Mouse (Mus musculus) liver, postnatal 0 days (tissue): Measurements from ENCODE around the gene Sppl3. TPM values are rescaled to one million over a fixed set of nuclear protein-coding genes. Genes with fewer than 3 reads are reported as not detected.

Source experiments
- ATAC-seq: fragments of 200-750 bp; cut with Nextera tagmentation; 2 replicates; pipeline ENCODE4 v1.8.0; 2017; ENCODE audit warnings: mild to moderate bottlenecking, moderate library complexity
- DNase-seq: peaks from one replicate; pipeline ENCODE4 v3.0.0-alpha.2; 2016
- H3K27ac ChIP-seq: fragments of 300-500 bp; sonication (generic); 2 replicates; pipeline ENCODE4 v1.5.1; 2014; ENCODE audit warnings: antibody characterized with exemption, moderate library complexity, mild to moderate bottlenecking, low read depth
- H3K27me3 ChIP-seq: fragments of 300-500 bp; sonication (generic); 2 replicates; pipeline ENCODE4 v1.6.1; 2014; ENCODE audit warnings: low read length, control low read depth, mixed read lengths; ENCODE audit not compliant: insufficient read depth
- H3K36me3 ChIP-seq: fragments of 300-500 bp; sonication (generic); replicated peaks from 2 replicates; pipeline ENCODE4 v1.6.1; 2014; ENCODE audit warnings: mild to moderate bottlenecking, control low read depth, low read length, moderate library complexity, mixed read lengths; ENCODE audit not compliant: insufficient read depth
- H3K4me1 ChIP-seq: fragments of 300-500 bp; sonication (generic); 2 replicates; pipeline ENCODE4 v1.6.1; 2014; ENCODE audit warnings: antibody characterized with exemption, mild to moderate bottlenecking, control low read depth; ENCODE audit not compliant: insufficient read depth
- H3K4me2 ChIP-seq: fragments of 300-500 bp; sonication (generic); 2 replicates; pipeline ENCODE4 v1.6.1; 2014; ENCODE audit warnings: low read depth, mild to moderate bottlenecking, low read length, moderate library complexity, mixed read lengths
- H3K4me3 ChIP-seq: fragments of 300-500 bp; sonication (generic); 2 replicates; pipeline ENCODE4 v1.5.1; 2014; ENCODE audit warnings: low read depth, low read length
- H3K9ac ChIP-seq: fragments of 300-500 bp; sonication (generic); replicated peaks from 2 replicates; pipeline ENCODE4 v1.6.1; 2014; ENCODE audit warnings: mild to moderate bottlenecking, moderate library complexity
- H3K9me3 ChIP-seq: fragments of 300-500 bp; sonication (generic); 2 replicates; pipeline ENCODE4 v1.6.1; 2016; ENCODE audit warnings: mild to moderate bottlenecking, control low read depth, low read length, mixed read lengths
- CTCF ChIP-seq: sonication (generic); IDR thresholded peaks from 2 replicates; pipeline ENCODE4 v1.5.1; 2016; ENCODE audit warnings: antibody characterized with exemption, low read depth
- EP300 ChIP-seq: IDR thresholded peaks from 2 replicates; pipeline ENCODE4 v1.6.1; 2016; ENCODE audit warnings: antibody characterized with exemption, low read depth, mild to moderate bottlenecking
- WGBS: fragments of 180-500 bp; shearing (Covaris S2); extraction: QIAGEN DNeasy Blood & Tissue Kit; methylation state at CpG from one replicate; pipeline ENCODE4 v1.1.7; 2014; ENCODE audit not compliant: insufficient replicate concordance; 5-methylcytosine and 5-hydroxymethylcytosine counted together
- polyA plus RNA-seq: library from polyadenylated mRNA; unstranded; fragments of >200 nt; fragmentation: Nextera tagmentation; extraction: Ambion mirVana; gene quantifications from 2 replicates; pipeline ENCODE4 v1.2.1, GENCODE M21; 2015

Sppl3 gene
- polyA plus RNA-seq, 1 experiment from 2014 or later = 9.2 TPM

- WGBS = 89% methylated on average over 5 of the region's 5 CpGs
- H3K4me1 ChIP-seq = 0 out of 2 replicates have a peak, but pooled peaks cover 6% of the 10 kb centered on the region
- no peaks in the 10 kb centered on the region for H3K9me3 ChIP-seq
- ATAC-seq = no peak
- H3K4me2 ChIP-seq = no peak overlapping the region
- H3K4me3 ChIP-seq = no peak overlapping the region
- H3K27ac ChIP-seq = no peak overlapping the region
- TF ChIP-seq CTCF = no peak
- no peak for TF ChIP-seq EP300
- no peak for DNase-seq
- H3K27me3 ChIP-seq = no peaks in the 10 kb centered on the region
- H3K9ac ChIP-seq = no peak overlapping the region
- H3K36me3 ChIP-seq = peaks cover 34% of the 10 kb centered on the region
These were observed 70.7 kb downstream of the Sppl3 start for GRCm38 (mm10) chr5:115081636-115082035.

GRCm38 (mm10) chr5:115083492-115083891 lies 72.6 kb downstream of the Sppl3 start:
- H3K36me3 ChIP-seq = peaks cover 48% of the 10 kb centered on the region

DNA sequence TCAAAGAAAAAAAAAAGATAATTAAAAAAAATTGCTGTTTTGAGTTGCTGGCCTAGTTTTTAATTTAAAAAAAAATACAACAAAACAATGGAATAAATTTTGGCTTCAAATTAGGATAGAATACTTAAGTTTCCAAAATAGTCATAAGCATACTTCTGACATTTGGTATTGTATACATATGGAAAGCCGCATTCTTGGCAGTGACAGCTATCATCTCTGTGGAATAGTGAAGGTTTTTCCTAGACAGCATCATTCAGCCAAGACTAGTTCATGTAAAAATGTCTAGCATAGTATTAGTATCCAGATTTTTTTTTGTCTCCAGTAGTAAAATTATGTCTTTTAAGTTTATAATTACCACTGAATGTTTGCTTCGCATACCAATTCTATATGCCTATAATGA lies 74.7 kb downstream of the Sppl3 start:
- peaks cover 67% of the 10 kb centered on the region for H3K36me3 ChIP-seq
- H3K27me3 ChIP-seq = no peaks in the 10 kb centered on the region
- TF ChIP-seq EP300 (no peak), CTCF (no peak)
- ATAC-seq = no peak
- 92% methylated on average over 2 of the region's 2 CpGs for WGBS
- DNase-seq = no peak
- H3K4me3 ChIP-seq = no peak overlapping the region
- no peak overlapping the region for H3K4me2 ChIP-seq
- H3K27ac ChIP-seq = no peak overlapping the region
- H3K9ac ChIP-seq = no peak overlapping the region
- H3K4me1 ChIP-seq = 0 out of 2 replicates have a peak, but pooled peaks cover 3% of the 10 kb centered on the region
- no peaks in the 10 kb centered on the region for H3K9me3 ChIP-seq

More at GRCm38 (mm10) chr5:115083492-115083891, 72.6 kb downstream of the Sppl3 start:
- Histone ChIP-seq H3K4me3 (no peak overlapping the region), H3K27me3 (no peaks in the 10 kb centered on the region), H3K9ac (no peak overlapping the region), H3K4me1 (0 out of 2 replicates have a peak, but pooled peaks cover 6% of the 10 kb centered on the region), H3K9me3 (no peaks in the 10 kb centered on the region), H3K27ac (no peak overlapping the region), H3K4me2 (no peak overlapping the region)
- WGBS = 70% methylated on average over 6 of the region's 6 CpGs
- TF ChIP-seq CTCF = no peak
- TF ChIP-seq EP300 = no peak
- DNase-seq (no peak), ATAC-seq (no peak)

GRCm38 (mm10) chr5:115089592-115090268 lies 78.8 kb downstream of the Sppl3 start:
- peaks cover 66% of the 10 kb centered on the region for H3K36me3 ChIP-seq
- ATAC-seq (no peak), DNase-seq (no peak)
- no peak overlapping the region for H3K27ac ChIP-seq
- H3K9me3 ChIP-seq = no peaks in the 10 kb centered on the region
- no peak overlapping the region for H3K4me3 ChIP-seq
- no peak overlapping the region for H3K4me2 ChIP-seq
- no peaks in the 10 kb centered on the region for H3K27me3 ChIP-seq
- H3K4me1 ChIP-seq = no peaks in the 10 kb centered on the region
- TF ChIP-seq CTCF = peak; percentile 20; the same call in 1 of the 2 replicates
- TF ChIP-seq EP300 = no peak
- 97% methylated on average over 5 of the region's 5 CpGs for WGBS
- no peak overlapping the region for H3K9ac ChIP-seq

DNA sequence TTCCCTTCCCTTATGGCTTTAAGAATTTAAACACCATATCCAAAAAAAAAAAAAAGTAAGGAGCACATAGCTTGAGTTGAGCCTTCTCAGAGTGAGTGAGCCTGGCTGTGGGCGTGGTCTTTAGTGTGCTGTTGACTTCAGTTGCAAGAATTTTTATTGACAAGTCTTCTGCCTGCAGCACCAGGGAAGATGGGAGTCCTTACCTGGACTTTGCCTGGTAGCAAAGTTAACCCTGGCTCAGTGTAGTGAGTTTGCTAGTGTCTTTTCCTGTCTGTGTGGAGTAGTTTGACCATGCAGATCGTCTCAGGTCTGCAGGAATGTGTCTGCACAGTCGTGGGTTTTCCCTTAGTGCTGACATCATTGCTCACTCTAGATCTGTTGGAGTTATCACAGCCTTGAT lies 80.1 kb downstream of the Sppl3 start:
- DNase-seq (no peak), ATAC-seq (no peak)
- TF ChIP-seq CTCF (no peak), EP300 (no peak)
- Histone ChIP-seq H3K4me1 (no peaks in the 10 kb centered on the region), H3K36me3 (peaks cover 70% of the 10 kb centered on the region), H3K9ac (no peak overlapping the region), H3K27me3 (no peaks in the 10 kb centered on the region), H3K27ac (no peak overlapping the region), H3K4me3 (no peak overlapping the region), H3K9me3 (no peaks in the 10 kb centered on the region), H3K4me2 (no peak overlapping the region)
- 64% methylated on average over 3 of the region's 3 CpGs for WGBS

GRCm38 (mm10) chr5:115091776-115092175 lies 80.8 kb downstream of the Sppl3 start:
- H3K36me3 ChIP-seq = peaks cover 70% of the 10 kb centered on the region
- DNase-seq = no peak

More at GRCm38 (mm10) chr5:115091776-115092175, 80.8 kb downstream of the Sppl3 start:
- H3K4me2 ChIP-seq = no peak overlapping the region
- H3K4me3 ChIP-seq = no peak overlapping the region
- no peak for TF ChIP-seq EP300
- no peak for TF ChIP-seq CTCF
- no peak overlapping the region for H3K27ac ChIP-seq
- no peaks in the 10 kb centered on the region for H3K27me3 ChIP-seq
- ATAC-seq = no peak
- WGBS = 86% methylated on average over 6 of the region's 6 CpGs
- H3K9me3 ChIP-seq = no peaks in the 10 kb centered on the region
- no peaks in the 10 kb centered on the region for H3K4me1 ChIP-seq
- H3K9ac ChIP-seq = no peak overlapping the region
